Mouse (Mus musculus) lung, adult 2 months (tissue): ENCODE measurements around the gene Fam193b. TPM values are rescaled to one million over a fixed set of nuclear protein-coding genes. Genes with fewer than 3 reads are reported as not detected.
A peak's percentile ranks its signal among the peaks of the same experiment; 100 is the strongest.
"Not testable (repeated sequence)": the region's sequence is repeated elsewhere in the genome, so short reads cannot be mapped to it uniquely, and the experiment has no call there.

ENCODE experiments used
- DNase-seq: peaks from one replicate; pipeline ENCODE4 v3.0.0; 2022
- H3K4me1 ChIP-seq: fragments of 200-500 bp; 2 replicates; pipeline ENCODE4 v1.6.1; 2011; ENCODE audit warnings: low read length; ENCODE audit not compliant: control insufficient read depth, insufficient read depth
- H3K4me3 ChIP-seq: fragments of 200-500 bp; replicated peaks from 2 replicates; pipeline ENCODE3; 2011; ENCODE audit warnings: low read depth, mild to moderate bottlenecking, control low read depth, low read length; ENCODE audit errors: extremely low read depth
- CTCF ChIP-seq: fragments of 200-500 bp; IDR thresholded peaks from 2 replicates; pipeline ENCODE4 v1.5.1; 2011; ENCODE audit warnings: mild to moderate bottlenecking, low read length, control low read depth; ENCODE audit not compliant: insufficient read depth
- POLR2A ChIP-seq: fragments of 200-500 bp; IDR thresholded peaks from 2 replicates; pipeline ENCODE4 v1.6.1; 2011; ENCODE audit warnings: low read depth, mild to moderate bottlenecking, control low read depth, low read length, borderline replicate concordance; ENCODE audit errors: extremely low read depth
- WGBS: fragments of 180-500 bp; shearing (Covaris S2); methylation state at CpG from one replicate; pipeline ENCODE4 v1.1.7; 2018; 5-methylcytosine and 5-hydroxymethylcytosine counted together
- polyA plus RNA-seq: library from polyadenylated mRNA; depleted of rRNA; stranded (reverse); fragments of >200 nt; gene quantifications from 2 replicates; pipeline ENCODE4 v1.2.3, GENCODE M21; 2012

Gene Fam193b
- polyA plus RNA-seq, 1 experiment: 151 TPM

DNA sequence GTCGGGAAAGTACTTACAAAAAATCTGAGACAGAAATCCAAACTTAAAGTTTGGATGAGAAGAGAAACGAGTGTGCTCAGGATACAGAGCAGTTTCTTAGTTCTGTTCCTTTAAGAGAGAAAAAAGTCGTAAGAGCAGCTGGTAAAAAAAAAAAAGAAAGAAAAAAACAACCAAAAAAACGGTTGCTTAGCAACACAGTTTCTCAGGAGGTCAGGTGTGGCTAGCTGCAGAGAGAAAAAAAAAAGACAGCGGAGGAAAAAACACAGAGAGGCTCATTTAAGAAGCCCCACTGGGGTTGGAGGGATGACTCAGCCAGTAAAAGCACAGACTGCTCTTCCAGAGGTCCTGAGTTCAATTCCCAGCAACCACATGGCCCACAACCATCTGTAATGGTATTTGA, 3.4 kb upstream of the Fam193b start:
- H3K4me1 ChIP-seq: peaks cover 4% of the 10 kb centered on the region
- DNase-seq: no peak
- 71% methylated on average over 5 of the region's 5 CpGs for WGBS
- no peak for TF ChIP-seq CTCF
- TF ChIP-seq POLR2A: no peak
- H3K4me3 ChIP-seq: no peak overlapping the region

DNA sequence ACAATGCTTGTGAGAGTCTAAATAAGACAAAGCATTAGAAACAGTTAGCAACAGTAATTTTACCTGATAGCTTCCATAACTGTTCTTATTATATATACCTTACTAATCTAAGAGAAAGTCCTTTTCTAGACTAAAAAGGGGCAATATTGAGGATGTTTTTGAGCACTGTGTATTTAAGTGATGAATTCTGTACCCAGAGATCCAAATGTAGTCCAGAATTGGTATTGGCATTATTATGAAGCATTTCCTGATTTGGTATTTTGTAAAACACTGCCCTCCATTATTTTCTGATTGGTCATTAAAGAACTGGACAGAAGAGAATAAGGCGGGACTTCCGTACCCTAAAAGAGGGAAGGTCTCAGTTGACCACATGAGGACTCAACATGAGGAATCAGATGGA, 2.5 kb upstream of the Fam193b start, which contains the start of gene Tmed9:
TSS of gene Tmed9 (plus strand) at position 301 of the 400 bp plus-strand sequence.
- TF ChIP-seq POLR2A (no peak), CTCF (no peak)
- 99% methylated on average over 2 of the region's 2 CpGs for WGBS

DNA sequence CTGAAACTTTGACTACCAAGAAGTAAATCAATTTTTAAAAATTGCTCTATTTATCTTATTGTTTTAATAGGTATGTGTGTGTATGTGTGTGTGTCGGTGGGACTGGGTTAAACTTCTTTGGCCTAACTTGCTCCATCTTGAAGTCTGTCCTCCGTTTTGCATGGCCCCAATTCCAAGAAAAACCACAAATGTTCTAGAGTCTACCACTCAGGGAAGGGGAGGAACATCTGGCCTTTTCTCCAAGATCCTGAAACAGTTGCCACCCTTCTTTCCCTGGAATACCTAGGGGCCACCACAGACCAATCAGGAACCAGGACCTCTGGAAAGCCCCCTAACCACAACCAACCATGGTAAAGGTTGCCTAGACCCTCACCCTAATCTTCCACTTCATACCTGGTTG, 1.1 kb upstream of the Fam193b start:
- H3K4me1 ChIP-seq: peaks cover 5% of the 10 kb centered on the region
- TF ChIP-seq POLR2A: no peak
- TF ChIP-seq CTCF: no peak
- H3K4me3 ChIP-seq: no peak overlapping the region
- 71% methylated on average over 2 of the region's 2 CpGs for WGBS
- DNase-seq: no peak

More for the DNA sequence above, 2.5 kb upstream of the Fam193b start, which contains the start of gene Tmed9:
- no peak for DNase-seq
- Histone ChIP-seq H3K4me3 (no peak within 1 kb of the TSS), H3K4me1 (peaks cover 5% of the 10 kb centered on the region)

DNA sequence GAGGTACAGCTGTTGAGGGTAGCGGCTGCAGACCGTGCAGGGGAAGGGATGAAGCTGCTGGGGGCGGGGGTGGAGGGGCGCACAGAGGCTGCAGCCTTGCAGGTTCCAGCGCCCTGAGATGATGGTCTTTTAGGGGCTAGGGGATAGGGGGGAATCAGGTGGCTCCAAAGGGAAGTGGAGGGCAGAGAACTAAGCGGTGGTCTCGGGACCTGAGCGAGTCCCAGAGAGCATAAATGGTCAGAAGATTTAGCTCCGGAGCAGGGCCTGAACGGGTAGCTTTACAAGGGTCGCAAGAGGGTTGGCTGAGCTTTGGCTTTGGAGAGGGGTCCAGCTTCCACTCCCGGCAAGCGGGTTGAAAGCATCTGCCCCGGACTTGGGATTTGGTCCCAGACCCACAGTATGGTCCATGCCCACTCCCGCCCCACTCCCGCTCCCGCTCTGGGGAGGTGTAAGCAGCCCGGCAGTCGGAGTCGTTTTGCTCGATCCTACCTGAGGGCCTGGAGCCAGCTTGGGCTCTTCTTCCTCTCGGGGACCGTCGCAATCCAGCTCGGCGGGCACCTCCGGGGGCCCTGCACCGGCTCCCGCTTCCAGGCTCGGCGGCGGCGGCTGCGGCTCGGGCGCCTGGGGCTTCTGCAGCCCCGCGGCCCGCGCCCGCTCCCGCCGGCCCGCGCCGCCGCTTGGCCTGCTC, 490 bp downstream of the Fam193b start:
- H3K4me1 ChIP-seq: peaks cover 5% of the 10 kb centered on the region
- DNase-seq: peak; percentile 52
- no peak for TF ChIP-seq POLR2A
- TF ChIP-seq CTCF: no peak
- WGBS: under 1% methylated on average over 47 of the region's 47 CpGs
- peak overlapping the region; percentile 91 for H3K4me3 ChIP-seq

DNA sequence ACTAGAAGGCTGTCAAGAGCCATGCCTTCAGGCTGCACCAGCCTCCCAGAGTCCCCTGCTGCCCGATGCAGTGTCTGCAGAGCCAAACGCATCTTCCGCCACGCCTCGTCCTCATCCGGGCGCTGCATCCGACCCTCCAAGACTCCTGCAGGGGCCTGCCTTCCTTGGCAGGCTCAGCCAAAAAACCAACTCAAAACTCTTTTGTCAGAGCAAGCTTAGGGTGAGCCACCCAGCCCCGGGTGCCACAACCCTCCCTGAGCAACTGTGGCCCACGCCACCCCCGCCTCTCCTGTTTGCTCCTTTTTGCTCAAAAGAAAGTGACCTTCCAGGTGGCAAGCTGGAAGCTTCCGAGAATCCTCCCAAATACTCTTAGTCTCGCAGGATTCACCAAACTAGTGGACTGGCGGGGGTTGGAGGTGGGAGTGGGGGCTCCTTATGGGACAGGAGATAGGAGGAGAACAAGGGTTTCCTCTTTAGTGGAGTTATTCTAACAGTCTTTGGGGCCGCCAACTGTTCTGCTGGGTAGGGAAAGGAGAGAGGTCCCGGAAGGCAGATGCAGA, 1.1 kb downstream of the Fam193b start:
- DNase-seq: no peak
- WGBS: 4% methylated on average over 16 of the region's 16 CpGs
- no peak for TF ChIP-seq POLR2A
- TF ChIP-seq CTCF: no peak
- H3K4me3 ChIP-seq: peak overlapping the region; percentile 91
- H3K4me1 ChIP-seq: peaks cover 5% of the 10 kb centered on the region

DNA sequence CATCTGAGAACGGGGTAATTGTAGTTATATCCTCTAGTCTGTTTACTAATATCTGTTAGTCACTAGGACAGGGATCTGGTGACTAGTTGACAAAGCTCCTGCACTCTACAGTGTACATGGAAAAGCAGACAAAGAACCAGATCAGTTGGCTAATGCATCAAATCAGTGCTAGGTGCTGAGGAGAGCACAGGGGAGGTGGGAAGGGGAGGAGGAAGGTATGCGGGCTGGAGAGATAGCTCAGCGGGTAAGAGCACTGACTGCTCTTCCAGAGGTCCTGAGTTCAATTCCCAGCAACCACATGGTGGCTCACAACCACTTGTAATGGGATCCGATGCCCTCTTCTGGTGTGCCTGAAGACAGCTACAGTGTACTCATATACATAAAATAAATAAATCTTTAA, 2.4 kb downstream of the Fam193b start:
- WGBS: 90% methylated on average over 4 of the region's 4 CpGs

DNA sequence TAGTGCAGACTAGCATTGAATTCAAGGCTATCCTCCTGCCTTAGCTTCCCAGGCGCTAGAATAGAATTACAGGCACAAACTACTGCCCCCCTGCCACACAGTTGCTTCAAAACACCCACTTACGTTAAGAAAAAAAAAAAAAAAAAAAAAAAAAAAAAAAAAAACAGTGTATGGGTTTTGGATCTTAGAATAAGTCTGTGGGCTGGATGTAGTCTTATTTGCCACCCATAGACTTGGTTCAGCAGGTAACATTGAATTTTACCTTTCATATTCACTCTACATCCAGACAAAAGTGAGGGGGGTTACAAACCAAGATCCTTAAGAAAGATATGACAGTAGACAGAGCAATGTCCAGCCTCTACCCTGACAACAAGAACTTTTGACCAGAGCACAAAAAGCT, 3.0 kb downstream of the Fam193b start:
- H3K4me1 ChIP-seq: peaks cover 5% of the 10 kb centered on the region
- WGBS: 84% methylated on average over 2 of the region's 2 CpGs
- no peak overlapping the region for H3K4me3 ChIP-seq
- DNase-seq: no peak
- TF ChIP-seq POLR2A (no peak), CTCF (no peak)

More for the DNA sequence above, 2.4 kb downstream of the Fam193b start:
- H3K4me3 ChIP-seq, H3K4me1 ChIP-seq, DNase-seq: not testable (repeated sequence)

DNA sequence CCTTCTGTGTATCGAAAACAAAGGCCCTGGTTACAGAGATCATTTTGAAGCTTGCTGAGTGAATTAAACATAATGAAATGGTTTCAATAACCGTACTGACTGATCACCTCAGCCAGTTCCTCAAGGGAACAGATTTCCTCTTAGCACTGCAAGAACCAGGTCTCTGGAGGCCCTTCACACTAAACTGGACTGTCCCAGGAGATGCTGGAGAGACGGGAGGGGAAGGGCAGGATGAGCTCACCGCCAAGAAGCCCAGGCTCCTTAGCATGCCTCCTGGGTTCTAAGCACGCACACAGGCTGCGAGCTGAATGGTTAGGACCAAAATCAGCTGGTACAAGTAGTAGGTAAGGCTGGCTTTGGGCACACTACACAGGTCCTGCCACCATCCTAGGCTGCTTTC, 3.9 kb downstream of the Fam193b start:
- TF ChIP-seq POLR2A: no peak
- no peak for TF ChIP-seq CTCF
- 80% methylated on average over 6 of the region's 6 CpGs for WGBS

DNA sequence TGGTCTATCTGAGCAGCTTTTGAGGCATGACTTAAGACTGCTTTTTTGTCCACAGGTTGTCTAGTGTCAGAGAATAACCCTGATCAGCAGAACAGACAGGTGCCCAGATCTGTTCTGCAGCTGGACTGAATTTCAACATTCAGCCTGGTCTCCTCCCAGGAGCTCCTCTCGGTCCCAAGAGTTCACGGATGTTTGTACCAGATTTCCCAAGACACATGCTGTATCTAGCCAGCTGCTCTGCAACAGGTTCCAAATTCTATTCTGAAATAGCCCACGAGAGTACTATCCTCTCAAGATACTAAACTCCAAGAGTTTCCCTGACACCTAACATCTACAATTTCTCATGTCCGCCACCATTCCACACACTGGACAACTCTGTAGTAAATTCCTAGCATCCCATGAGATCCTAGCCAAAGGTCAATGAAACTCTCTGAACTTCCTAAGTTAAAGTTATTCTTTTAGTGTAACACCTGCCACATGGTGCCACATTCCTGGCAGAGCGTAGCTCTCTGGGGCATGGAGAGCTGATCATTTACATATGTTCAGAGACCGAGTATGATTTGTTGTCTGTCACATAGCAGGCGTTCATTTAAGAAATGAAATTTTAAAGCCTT, 7.5 kb downstream of the Fam193b start:
- no peak for DNase-seq
- TF ChIP-seq POLR2A (no peak), CTCF (no peak)
- no peak overlapping the region for H3K4me3 ChIP-seq
- no peaks in the 10 kb centered on the region; the same call in 1 of the 2 replicates for H3K4me1 ChIP-seq
- WGBS: 75% methylated on average over 7 of the region's 7 CpGs

More for the DNA sequence above, 3.9 kb downstream of the Fam193b start:
- Histone ChIP-seq H3K4me3 (no peak overlapping the region), H3K4me1 (peaks cover 5% of the 10 kb centered on the region)
- no peak for DNase-seq

DNA sequence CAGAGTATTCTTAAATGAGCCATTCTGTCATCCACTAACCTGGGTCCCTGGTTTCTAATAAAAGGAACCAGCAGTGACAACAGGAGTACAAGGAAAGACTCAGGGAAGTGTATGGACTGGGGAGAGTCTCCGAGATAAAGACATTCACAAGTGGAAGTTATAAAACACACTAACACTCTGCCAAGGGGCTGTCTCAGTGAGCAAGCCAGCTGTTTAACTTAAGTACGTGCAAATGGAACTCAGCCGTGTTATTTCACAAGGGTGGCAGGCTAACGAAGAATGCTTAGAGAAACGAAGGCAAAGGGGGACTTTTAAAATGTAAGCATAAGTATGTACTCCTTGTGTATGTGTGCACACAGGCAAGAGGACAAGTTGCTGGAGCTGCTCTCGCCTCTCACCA, 13.4 kb downstream of the Fam193b start:
- TF ChIP-seq POLR2A (no peak), CTCF (no peak)
- H3K4me3 ChIP-seq: no peak overlapping the region
- WGBS: 56% methylated on average over 6 of the region's 6 CpGs
- H3K4me1 ChIP-seq: peaks cover 2% of the 10 kb centered on the region
- no peak for DNase-seq
